Mouse (Mus musculus): ENCODE data around the gene Pdia3.
"Not testable (repeated sequence)": the region's sequence is repeated elsewhere in the genome, so short reads cannot be mapped to it uniquely, and the experiment has no call there.

Pdia3 gene

GRCm38 (mm10) chr2:121480498-121480897 is 66.9 kb downstream of the Pdia3 start:
- DNase-seq (ENCODE audit: low spot score): no peak

- not testable (repeated sequence) for DNase-seq (ENCODE audit: low spot score)
These were observed 67.3 kb downstream of the Pdia3 start for GRCm38 (mm10) chr2:121480916-121481315.

GRCm38 (mm10) chr2:121483576-121483975 is 70.0 kb downstream of the Pdia3 start:
- DNase-seq (ENCODE audit: low spot score): no peak

GRCm38 (mm10) chr2:121484403-121484802 is 70.8 kb downstream of the Pdia3 start:
- DNase-seq (ENCODE audit: low spot score): not testable (repeated sequence)

Data from layer of hippocampus, adult 11-12 months (tissue).